Mouse (Mus musculus) layer of hippocampus, adult 18-20 months (tissue): ENCODE measurements around the gene Tiam1. TPM values are rescaled to one million over a fixed set of nuclear protein-coding genes. Genes with fewer than 3 reads are reported as not detected.

Experiments used
- DNase-seq, 2 experiments: peaks; one replicate each; pipeline ENCODE4 v3.0.0; 2022; ENCODE audit warnings: low spot score in 2 of 2
- total RNA-seq, 2 experiments: library from RNA; stranded (reverse); gene quantifications; 2 replicates each; pipeline ENCODE4 v1.2.3; 2021

Gene Tiam1
- total RNA-seq, 2 experiments from 2014 or later, result 109 to 111 TPM

GRCm38 (mm10) chr16:89812891-89813290, 330.7 kb downstream of the Tiam1 start:
- no peak for DNase-seq

- DNase-seq, result no peak
These were observed 333.2 kb downstream of the Tiam1 start for GRCm38 (mm10) chr16:89810398-89810797.

- no peak for DNase-seq
These were observed 335.4 kb downstream of the Tiam1 start for GRCm38 (mm10) chr16:89808168-89808567.

GRCm38 (mm10) chr16:89805946-89806345, 337.6 kb downstream of the Tiam1 start:
- no peak for DNase-seq

GRCm38 (mm10) chr16:89805210-89805609, 338.4 kb downstream of the Tiam1 start:
- no peak for DNase-seq

GRCm38 (mm10) chr16:89801493-89801892, 342.1 kb downstream of the Tiam1 start:
- no peak for DNase-seq

GRCm38 (mm10) chr16:89799772-89800171, 343.8 kb downstream of the Tiam1 start:
- peak in 1 of 2 experiments; percentile 59 for DNase-seq

GRCm38 (mm10) chr16:89796566-89796965, 347.0 kb downstream of the Tiam1 start:
- no peak for DNase-seq

GRCm38 (mm10) chr16:89789792-89790434, 353.7 kb downstream of the Tiam1 start:
- DNase-seq, result no peak

- DNase-seq, result no peak
These were observed 357.8 kb downstream of the Tiam1 start for GRCm38 (mm10) chr16:89785795-89786194.

GRCm38 (mm10) chr16:89779705-89780104, 363.9 kb downstream of the Tiam1 start:
- DNase-seq, result no peak

GRCm38 (mm10) chr16:89777450-89777849, 366.1 kb downstream of the Tiam1 start:
- peak in 1 of 2 experiments; percentile 42 for DNase-seq

- DNase-seq, result no peak
These were observed 369.0 kb downstream of the Tiam1 start for GRCm38 (mm10) chr16:89774553-89774913.

GRCm38 (mm10) chr16:89773657-89774552, 369.7 kb downstream of the Tiam1 start:
- peak; percentile 88 to 97 for DNase-seq

- no peak for DNase-seq
These were observed 377.6 kb downstream of the Tiam1 start for GRCm38 (mm10) chr16:89765919-89766318.

GRCm38 (mm10) chr16:89765470-89765869, 378.1 kb downstream of the Tiam1 start:
- DNase-seq, result peak in 1 of 2 experiments; percentile 61

- DNase-seq, result no peak
These were observed 379.8 kb downstream of the Tiam1 start for GRCm38 (mm10) chr16:89763812-89764211.

- DNase-seq, result no peak
These were observed 381.0 kb downstream of the Tiam1 start for GRCm38 (mm10) chr16:89762523-89762922.

- DNase-seq, result peak in 1 of 2 experiments; percentile 52
These were observed 381.5 kb downstream of the Tiam1 start for GRCm38 (mm10) chr16:89762096-89762495.

GRCm38 (mm10) chr16:89757384-89757783, 386.2 kb downstream of the Tiam1 start:
- peak in 1 of 2 experiments; percentile 55 for DNase-seq

GRCm38 (mm10) chr16:89754709-89755108, 388.9 kb downstream of the Tiam1 start:
- no peak for DNase-seq

- no peak for DNase-seq
These were observed 395.7 kb downstream of the Tiam1 start for GRCm38 (mm10) chr16:89747864-89748263.
